Mouse (Mus musculus): Measurements from ENCODE around the gene Anp32a. TPM values are rescaled to one million over a fixed set of nuclear protein-coding genes. Genes with fewer than 3 reads are reported as not detected.

Gene Anp32a
- total RNA-seq, 2 experiments from 2014 or later, result 85.7 to 96.6 TPM

GRCm38 (mm10) chr9:62345633-62346387 lies 4.7 kb downstream of the Anp32a start:
- DNase-seq, result no peak

GRCm38 (mm10) chr9:62346388-62346679 lies 5.2 kb downstream of the Anp32a start:
- DNase-seq, result no peak

- DNase-seq, result no peak
These were observed 6.1 kb downstream of the Anp32a start for GRCm38 (mm10) chr9:62347201-62347600.

GRCm38 (mm10) chr9:62348050-62348449 lies 7.0 kb downstream of the Anp32a start:
- DNase-seq, result no peak

- no peak for DNase-seq
These were observed 7.4 kb downstream of the Anp32a start for GRCm38 (mm10) chr9:62348467-62348985.

GRCm38 (mm10) chr9:62349250-62349649 lies 8.2 kb downstream of the Anp32a start:
- DNase-seq, result no peak

GRCm38 (mm10) chr9:62350721-62351120 lies 9.6 kb downstream of the Anp32a start:
- DNase-seq, result no peak

GRCm38 (mm10) chr9:62351200-62351599 lies 10.1 kb downstream of the Anp32a start:
- no peak for DNase-seq

- DNase-seq, result no peak
These were observed 12.7 kb downstream of the Anp32a start for GRCm38 (mm10) chr9:62353784-62354183.

GRCm38 (mm10) chr9:62354838-62355719 lies 14.0 kb downstream of the Anp32a start:
- DNase-seq, result no peak

GRCm38 (mm10) chr9:62355763-62356162 lies 14.7 kb downstream of the Anp32a start:
- no peak for DNase-seq

GRCm38 (mm10) chr9:62357593-62357992 lies 16.5 kb downstream of the Anp32a start:
- no peak for DNase-seq

GRCm38 (mm10) chr9:62358851-62359250 lies 17.8 kb downstream of the Anp32a start:
- DNase-seq, result no peak

- no peak for DNase-seq
These were observed 19.8 kb downstream of the Anp32a start for GRCm38 (mm10) chr9:62360889-62361288.

- no peak for DNase-seq
These were observed 21.8 kb downstream of the Anp32a start for GRCm38 (mm10) chr9:62362835-62363385.

- DNase-seq, result peak; percentile 78
These were observed 22.5 kb downstream of the Anp32a start for GRCm38 (mm10) chr9:62363619-62364018.

GRCm38 (mm10) chr9:62364216-62364615 lies 23.1 kb downstream of the Anp32a start:
- no peak for DNase-seq

GRCm38 (mm10) chr9:62364831-62365230 lies 23.7 kb downstream of the Anp32a start:
- no peak for DNase-seq

- DNase-seq, result no peak
These were observed 24.4 kb downstream of the Anp32a start for GRCm38 (mm10) chr9:62365326-62366080.

GRCm38 (mm10) chr9:62366478-62367458 lies 25.7 kb downstream of the Anp32a start:
- DNase-seq, result no peak

GRCm38 (mm10) chr9:62367510-62368071 lies 26.5 kb downstream of the Anp32a start:
- DNase-seq, result no peak

Measured in gastrocnemius, postnatal 10 days (tissue).